Mouse (Mus musculus) kidney, postnatal 4 days (tissue): ENCODE measurements around the gene Tmem88.

Experiments
- DNase-seq, 2 experiments: peaks; one replicate each; pipeline ENCODE4 v3.0.0; 2021; ENCODE audit warnings: mixed read lengths in 2 of 2

The Tmem88 gene

DNA sequence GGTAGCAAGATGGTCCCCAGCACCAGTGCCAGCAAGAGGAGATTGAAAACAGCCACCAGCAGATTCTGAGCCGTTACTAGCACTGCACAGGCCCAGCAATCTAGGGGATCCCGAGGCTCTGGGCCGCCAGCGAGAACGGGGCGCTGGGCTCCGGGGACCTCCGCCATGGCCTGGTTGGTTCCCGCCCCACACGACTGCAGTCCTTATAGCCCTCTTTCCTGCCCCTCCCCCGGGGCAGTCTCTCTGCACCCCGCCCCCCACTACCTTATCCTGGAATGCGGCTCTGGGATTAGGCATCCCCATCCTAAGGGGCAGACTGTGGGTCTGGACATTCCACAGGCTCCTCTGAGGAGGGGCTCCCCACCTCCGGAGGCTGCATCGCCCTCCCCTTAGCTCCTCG is at the start of gene Tmem88:
Tmem88 (minus strand) TSS at position 176 of the 400 bp plus-strand sequence.
- peak; percentile 62 to 78 for DNase-seq

DNA sequence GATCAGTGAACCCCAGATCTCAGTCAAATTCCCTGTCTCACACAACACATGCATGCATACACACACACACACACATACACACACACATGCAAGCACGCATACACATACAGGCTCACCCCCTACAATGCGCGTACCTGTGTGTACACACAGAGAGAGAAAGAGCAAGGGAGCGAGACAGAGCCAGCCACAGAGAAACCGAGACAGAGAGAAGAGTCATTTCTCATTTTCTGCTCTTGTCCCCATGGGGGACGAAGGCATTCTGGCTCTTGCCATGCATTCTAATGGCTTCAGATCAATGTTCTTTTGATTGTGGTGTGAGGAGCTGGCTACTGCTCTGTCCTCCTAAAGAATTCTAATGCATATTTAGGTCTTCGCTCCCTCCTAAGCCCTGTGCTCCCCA is 49.3 kb upstream of the Tmem88 start:
- DNase-seq = no peak

DNA sequence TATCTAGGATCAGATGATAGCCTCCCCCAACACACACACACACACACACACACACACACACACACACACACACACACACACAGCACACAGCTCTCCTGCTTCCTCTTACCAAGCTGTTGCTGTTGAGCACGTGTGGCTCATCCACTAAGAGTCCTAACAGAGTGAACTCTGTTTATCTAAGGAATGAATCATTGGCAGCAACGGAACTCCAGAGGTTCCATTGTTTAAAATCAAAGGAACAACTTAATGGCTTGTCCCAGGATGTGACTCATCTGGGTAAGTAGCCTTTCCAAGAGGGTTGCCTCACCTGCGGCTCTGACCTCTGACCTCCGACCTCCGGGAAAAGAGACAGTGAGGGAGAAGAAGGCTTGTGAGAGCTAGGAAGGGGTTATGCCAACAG is 45.3 kb upstream of the Tmem88 start:
- peak; percentile 48 to 61 for DNase-seq

DNA sequence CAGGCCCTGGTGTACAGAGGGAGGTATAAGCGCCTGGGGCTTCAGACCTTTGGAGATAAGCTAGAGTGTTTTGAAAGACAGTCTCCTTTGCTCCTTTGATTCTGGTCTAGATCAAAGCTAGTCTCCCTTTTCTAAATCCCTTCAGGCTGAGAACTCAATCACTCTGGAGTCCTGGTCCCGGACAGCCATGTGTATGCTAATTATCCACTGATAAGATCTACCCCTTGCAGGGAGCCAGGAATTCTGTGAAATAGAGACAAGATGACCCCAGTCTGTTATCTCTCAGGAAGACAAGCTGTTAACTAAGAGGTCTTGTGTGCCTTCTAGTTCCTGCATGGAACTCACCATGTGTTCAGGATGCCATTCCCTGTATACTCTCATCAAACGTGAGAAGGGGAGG is 39.3 kb upstream of the Tmem88 start:
- no peak for DNase-seq

DNA sequence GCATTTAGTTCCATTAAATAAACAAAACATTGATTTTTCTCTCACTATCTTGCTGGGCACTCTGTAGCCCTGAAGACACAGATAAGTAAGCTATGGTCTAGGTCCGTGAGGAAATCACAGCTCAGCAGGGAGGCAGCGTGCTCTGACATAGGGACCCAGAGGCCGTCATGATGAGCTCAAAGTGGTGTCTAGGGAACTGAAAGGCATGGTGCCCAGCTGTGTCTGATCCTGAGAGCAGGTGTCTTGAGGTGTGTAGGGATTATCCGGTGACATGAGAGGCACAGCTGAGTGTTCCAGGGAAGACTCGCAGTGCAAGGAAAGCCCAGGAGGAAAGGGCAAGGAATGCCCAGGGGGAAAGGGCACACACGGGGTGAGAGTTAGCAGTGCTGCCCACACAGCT is 35.2 kb upstream of the Tmem88 start:
- no peak for DNase-seq

DNA sequence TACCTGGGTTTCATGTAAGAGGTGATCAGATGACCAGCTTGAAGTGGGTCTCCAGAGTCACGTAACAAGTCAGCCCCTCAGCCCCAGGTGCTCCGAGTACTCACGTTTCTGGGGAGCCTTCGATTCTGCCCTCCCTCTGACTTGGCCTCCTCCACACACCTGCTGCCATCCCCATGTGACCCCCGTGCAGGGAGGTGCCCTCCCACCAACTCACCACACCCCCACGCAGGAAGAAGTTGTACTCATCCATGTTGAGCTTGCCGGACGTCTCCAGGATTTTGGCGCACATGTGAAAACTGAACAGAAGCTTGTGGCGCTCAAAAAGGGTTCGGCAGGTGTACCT is 34.6 kb upstream of the Tmem88 start:
- DNase-seq = no peak

DNA sequence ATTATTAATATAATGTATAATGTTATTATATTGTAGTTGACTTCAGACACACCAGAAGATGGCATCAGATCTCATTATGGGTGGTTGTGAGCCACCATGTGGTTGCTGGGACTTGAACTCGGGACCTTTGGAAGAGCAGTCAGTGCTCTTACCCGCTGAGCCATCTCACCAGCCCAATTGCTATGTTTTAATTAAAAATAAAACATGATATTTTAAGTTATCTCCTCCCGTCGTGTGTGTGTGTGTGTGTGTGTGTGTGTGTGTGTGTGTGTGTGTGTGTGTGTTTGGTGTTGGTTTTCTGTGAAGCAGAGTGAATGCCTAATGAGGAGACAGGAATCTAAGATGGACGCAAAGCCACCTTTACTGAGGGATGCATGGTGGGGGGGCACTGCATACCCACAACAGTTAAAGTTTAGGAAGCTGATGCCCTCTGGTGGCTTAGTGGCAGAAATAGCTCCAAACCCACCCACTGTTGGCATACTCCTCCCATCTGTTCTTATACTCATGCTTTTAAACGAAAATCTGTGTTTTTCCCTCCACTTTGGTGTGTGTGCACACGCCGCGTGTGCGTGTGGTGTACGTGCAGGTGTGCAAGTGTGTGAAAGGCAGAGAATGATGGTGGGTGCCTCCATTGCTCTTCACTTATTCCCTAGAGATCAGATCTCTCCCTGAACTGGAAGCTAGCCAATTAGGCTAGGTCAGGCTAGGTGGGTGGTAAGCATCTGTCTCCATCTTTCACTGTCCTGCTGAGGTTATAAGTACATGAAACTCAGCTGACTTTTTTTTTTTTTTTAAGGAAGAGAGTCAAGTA is 34.0 kb upstream of the Tmem88 start:
- peak; percentile 81 to 90 for DNase-seq

DNA sequence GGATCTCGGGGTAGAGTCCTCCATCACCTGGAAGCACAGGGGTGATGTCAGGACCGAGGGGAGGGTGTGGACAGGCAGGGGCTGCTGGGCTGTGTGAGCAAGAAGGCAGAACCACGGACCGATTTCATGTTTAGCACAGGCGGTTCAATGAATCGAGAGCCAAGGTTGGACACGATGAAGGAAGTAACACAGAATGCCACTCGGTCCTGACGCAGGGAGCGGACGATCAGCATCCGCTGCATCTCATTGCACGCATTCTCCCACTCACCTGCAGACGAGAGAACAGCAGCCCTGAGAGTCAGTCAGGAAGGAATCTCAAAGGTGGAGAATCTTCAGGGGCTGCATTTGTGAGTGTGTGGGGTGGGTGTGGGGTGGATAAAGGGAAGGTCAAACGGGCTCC is 32.6 kb upstream of the Tmem88 start:
- DNase-seq = no peak

DNA sequence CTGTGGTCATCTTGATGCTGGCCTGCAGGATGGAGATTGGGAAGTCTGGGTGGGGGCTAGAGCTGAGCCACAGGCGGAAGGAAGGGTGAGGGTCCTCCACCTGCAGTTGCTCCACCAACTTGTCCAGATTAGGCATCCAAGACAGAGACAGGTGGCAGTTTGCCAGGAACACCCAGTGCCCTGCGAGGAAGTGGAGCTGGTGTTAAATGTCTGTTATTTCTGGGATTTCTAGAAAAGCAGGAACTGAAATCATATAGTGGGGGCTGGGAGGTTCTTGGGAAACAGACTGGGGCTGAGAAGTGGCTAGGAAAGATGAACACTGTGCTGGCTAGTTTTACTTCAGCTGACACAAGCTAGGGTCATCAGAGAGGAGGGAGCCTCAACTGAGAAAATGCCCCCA is 31.3 kb upstream of the Tmem88 start:
- DNase-seq = peak in 1 of 2 experiments; percentile 52

DNA sequence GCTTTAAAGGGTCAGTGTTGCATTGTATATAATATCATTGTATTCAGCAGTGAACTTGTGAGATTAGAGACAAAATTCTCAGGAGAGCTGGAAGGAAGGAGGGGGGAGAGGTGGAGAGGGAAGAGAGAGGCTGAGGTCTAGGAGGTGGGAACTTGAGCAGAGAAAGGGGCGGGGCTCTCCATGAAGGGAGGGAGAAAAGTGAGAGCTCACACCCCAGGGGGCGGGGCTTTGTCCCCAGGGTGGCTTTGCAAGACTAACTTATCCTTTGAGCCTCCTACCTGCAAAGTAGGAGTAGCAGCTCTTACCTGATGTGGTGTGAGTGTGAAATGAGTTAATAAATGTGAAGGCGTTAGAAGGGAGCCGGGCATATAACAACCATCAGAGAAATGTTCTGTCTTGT is 30.7 kb upstream of the Tmem88 start:
- DNase-seq = peak; percentile 79 to 89

DNA sequence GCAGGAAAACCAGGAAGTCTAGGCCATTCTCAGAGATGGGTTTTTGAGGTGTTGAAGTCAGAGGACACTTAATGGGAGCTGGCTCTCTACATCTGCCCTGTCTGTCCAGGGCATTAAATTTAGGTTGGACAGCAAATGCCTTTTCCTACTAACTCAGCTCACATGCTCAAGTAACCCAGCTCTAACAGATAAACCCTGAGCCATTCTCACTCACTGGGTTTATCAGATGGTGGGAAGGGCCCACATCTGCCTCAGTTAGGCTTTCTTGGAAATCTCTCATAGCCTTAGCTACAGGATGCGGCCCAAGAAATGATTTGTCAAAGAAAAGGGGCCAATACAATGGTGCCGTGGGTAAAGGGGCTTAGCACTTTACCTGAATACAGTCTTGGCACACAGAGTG is 28.2 kb upstream of the Tmem88 start:
- no peak for DNase-seq

DNA sequence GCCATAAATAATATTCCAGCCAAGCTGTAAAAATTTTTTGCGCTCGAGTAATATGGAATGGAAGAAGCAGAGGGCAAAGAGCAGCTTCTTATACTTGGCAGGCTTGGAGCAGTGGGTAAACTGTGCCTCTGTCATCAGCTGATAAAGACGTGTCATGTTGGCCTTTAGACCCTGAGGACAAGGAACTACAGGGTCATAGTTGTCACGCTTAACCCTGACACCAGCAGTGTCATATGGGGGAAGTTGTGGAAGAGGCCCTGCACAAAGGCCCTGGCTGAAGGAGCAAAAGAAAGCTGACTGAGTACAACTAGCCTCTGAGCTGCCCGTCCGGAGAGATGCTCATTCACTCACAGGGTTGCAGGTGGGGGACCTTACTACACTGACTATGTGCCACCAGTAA is 25.9 kb upstream of the Tmem88 start:
- no peak for DNase-seq

DNA sequence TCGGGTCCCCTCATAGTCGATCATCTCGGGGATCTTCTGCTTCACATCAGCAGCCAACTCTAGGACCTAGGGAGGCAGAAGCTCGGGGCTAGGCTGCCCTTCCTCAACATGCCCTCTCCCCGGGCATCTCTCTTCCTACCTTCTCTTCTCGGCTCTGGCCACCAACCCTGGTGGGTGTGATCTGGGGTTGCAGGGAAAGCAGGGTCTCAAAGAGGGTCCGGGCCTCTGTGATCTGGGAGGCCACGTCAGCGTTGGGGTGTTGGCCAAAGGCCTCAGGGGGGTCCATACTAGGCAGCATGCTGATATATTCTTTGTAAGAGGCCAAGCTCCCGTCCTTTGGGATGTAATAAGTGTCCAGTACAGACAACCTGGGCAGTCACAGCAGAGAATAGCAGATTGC is 24.8 kb upstream of the Tmem88 start:
- no peak for DNase-seq

DNA sequence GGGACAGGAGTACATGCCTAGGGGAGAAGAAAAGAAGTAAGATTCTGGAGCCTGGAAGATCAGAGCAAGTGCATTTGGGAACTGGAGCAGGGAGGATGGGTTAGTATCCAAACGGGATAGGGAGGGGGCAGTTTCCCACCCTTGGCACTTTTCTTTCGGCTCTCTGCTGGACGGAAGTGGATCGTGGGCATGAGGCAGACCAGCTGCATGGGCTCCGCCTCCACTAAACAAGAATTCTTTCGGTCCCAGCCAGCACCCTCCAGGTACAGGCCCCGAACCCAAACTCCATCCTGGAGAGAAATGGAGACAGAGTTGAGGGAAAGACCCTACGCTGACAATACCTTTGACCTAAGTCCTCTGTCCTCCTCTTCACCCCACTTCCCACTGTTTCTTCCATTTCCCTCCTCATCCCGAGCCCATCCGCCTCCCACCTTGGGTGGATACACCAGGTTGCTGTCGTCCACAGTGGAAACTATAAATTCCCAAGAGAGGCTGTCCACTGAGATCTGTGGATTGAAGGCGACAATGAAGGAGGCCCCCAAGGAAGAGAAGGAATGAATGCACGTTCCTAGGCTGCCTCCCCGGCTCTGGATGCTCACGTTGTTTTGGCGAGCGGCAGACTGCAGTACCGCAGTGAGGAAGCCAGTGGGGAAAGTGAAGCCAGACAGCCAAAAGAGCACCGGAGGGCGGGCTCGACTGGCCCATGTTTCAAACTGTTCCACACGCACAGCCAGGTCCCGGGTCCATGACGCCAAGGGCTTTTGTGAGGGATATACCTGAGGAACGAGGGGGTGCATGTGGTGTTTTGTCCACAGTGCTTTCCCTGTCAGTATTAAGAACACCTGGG is 23.3 kb upstream of the Tmem88 start:
- DNase-seq = peak in 1 of 2 experiments; percentile 17

DNA sequence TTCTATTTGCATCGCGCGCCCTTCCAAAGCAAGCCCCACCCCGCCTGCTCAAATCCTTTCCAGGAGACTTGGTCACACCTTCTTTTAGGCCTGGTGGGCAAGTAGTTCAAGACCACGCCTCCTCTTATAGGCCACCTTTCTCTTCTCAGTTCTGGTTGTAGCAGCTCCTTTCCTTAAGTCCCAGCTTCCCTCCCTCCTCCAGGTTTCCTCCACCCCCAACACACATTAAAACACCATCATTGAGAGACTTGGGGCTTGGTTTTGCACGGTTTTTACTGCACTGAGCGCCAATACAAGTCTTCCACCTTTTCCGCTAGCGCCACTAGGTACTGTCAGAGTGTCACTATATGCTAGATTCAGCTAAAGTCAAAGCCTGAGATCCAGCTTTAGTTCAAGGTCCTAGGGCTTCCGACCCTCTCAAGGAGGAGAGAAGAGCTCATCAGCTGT is 22.5 kb upstream of the Tmem88 start:
- DNase-seq = no peak

DNA sequence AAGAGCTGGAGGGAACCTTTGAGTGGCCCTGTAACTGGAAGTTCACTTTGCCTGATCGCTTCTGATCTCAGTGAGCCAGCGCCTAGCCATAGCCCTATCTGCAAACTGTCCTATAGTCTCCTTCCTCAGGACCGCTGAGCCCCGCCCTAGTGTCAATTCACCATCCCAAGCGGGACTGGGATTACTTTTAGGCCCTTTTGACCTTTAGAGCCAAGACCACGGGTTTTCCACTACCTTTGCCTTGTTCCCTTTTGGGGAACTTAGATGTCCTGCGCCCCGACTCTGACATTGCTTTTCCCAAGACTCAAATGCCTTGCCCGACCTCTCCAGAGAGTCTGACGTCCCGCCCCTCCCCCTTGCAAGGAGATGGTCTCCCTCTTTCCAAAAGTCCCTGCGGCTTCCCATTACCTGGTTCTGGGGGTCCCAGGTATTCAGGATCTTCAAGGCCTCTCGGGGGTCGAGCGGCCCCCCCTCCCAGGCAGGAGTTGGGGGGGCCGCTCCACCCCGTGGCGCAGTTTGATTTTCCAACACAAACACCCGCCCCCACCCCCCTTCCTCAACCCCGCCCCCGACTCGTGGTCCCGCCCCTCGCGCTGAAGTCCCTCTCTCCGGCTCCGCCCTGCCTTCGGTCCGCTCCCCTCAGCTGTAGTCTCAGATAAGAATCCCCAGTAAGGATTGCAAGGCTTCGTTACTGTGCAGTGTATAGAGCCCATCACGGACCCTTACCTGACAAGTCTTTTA is 21.9 kb upstream of the Tmem88 start:
- peak; percentile 77 to 84 for DNase-seq

DNA sequence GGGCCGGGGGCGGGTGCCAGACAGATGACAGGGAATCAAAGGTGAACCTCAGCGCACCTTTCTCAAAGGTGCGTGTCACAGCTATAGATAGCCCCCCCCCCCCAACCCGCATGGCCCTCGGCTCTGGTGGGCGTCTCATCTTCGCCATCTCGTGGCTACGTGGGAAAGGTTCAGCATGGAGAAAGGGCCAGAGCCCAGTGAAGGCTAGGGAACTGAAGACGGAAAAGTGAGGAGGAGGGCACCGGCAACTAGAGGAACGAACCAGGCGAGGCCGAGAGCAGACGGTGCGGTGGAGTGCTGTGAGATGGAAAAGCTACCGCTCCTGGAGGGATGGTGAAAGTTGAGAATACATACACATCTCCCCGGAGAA is 21.4 kb upstream of the Tmem88 start:
- DNase-seq = peak; percentile 57 to 77

DNA sequence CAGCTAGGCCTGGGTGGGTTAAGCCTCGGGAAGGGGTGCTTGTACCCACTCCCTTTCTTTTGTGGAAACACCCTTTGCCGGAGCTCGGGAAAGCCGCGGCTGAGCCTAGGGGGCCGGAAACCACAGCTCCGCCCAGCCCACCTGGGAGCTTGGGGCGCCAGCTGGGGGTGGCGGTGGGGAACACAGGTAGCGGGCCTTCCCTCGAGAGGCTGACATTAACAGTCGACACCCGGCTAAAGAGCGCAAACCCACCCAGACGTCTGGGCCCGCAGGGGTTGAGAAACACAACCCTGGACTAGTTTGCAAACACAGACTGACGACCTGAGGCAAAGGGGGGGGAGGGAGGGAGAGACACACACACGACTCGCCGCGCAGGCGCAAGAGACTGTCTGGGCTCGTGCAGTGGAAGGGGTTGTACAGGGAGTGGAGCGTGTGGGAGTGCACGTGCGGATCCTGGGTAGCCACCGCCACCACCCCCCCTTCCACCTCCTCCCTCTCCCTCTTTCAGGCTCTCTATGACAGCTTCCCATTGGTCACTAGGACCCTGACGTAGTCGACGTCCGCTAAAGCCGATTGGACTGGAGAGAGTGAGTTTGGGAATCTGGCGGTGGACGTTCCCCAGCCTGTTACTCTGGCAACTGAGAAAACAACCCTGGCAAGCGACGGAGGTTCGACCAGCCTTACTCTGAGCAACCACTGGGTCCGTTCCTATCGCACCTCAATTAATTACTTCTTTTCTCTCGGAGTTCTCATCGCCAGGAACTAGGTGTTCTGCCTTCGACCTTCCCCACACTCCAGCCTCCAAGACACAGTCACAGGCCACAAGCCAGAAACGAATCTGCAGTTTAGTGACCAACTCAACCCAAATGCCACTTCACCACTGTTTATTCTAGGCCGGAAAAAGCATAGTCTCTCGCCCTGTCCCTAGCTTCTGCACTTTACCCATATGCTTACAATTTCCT is 20.7 kb upstream of the Tmem88 start:
- DNase-seq = peak; percentile 93 to 96

DNA sequence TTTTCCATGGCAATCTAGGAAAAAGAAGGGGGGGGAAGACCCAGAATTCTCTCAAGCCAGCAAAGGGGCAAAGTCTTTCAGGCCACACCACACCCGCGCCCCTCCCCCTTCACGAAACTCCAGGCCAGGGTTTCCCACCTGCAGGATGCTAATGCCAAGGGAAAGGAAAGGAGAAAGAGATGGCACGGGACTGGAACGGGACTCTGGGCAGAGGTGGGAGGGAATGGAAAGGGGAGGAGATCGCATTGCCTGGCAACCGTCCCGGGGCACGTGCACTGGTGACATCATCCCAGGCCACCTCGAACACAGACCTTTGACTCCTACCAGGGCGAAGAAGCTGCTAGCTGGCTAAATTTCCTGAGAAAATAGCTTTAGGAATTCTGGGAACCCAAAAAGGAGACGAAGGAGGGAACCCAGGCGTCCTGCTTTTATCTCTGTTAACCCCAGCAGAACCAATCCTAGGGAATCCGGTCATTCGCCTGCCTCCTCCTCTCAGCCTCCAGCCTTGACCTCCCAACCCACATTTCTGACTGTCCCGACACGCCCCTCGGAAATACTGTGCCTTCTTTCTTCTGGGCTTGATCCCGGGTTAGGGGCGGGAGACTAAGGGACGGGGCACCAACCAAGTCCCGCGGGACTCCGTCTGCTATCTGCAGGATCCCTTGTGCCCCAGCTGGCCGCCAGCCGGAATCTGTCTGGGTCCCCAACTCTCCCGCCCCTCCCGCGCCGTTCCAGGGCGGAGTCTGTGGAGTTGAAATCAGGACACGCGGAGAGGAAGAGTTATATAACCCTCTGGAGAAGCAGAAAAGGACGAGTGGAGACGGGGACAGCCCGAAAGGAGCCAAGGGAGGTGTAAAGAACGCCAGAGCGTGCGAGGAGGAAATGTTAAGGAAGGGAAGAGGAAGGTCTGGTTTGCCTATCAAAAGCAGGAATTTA is 19.7 kb upstream of the Tmem88 start:
- peak; percentile 97 to 98 for DNase-seq

DNA sequence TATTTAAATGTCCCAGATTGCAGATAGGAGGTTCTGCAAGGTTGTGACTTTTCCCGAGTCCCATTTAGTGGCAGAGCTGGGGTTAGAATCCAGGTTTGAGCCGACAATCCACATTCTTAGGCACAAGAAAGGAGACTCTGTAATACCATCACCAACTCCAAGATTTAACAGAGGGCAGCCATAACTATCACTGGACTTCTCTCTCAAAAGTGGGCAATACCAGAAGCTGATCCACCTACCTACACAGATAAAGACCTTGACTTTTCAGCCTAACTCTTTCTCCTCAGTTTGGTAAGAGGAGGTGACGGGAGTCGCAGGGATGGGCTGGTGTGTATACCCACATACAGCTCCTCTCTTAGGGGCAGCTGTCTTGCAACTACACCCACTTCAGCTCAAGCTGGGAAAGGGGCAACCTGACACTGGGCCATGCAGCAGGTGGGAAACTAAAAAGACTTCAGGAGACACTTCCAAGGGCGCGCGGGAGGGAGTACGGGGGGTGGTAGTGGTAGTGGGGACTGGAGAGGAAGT is 19.0 kb upstream of the Tmem88 start:
- DNase-seq = no peak

DNA sequence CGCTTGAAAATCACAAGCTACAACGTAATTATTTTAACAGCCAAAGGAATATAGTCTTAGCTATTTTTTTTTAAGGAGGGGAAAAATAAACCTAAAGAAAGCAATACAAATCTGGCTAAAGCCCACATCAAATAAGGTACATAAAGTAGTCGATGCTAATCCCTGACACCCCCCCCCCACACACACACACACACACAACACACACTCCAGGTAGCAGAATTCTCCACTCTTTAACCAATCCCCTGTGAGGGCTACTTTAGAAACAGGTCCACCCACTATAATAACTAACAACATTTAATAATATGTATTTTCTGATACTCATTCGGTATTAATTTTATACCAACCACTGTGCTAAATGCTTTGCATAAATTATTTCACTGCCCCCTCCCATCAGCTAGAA is 18.5 kb upstream of the Tmem88 start:
- no peak for DNase-seq
